Mouse (Mus musculus): ENCODE measurements around the gene Kctd2. TPM values are rescaled to one million over a fixed set of nuclear protein-coding genes. Genes with fewer than 3 reads are reported as not detected.
"Not testable (repeated sequence)": the region's sequence is repeated elsewhere in the genome, so short reads cannot be mapped to it uniquely, and the experiment has no call there.

Kctd2 gene
- total RNA-seq, 4 experiments from 2014 or later = 29.3 to 34.0 (median 29.7) TPM

GRCm38 (mm10) chr11:115439326-115439725 lies 19.4 kb downstream of the Kctd2 start:
- no peak for DNase-seq (ENCODE audit: low spot score)

DNA sequence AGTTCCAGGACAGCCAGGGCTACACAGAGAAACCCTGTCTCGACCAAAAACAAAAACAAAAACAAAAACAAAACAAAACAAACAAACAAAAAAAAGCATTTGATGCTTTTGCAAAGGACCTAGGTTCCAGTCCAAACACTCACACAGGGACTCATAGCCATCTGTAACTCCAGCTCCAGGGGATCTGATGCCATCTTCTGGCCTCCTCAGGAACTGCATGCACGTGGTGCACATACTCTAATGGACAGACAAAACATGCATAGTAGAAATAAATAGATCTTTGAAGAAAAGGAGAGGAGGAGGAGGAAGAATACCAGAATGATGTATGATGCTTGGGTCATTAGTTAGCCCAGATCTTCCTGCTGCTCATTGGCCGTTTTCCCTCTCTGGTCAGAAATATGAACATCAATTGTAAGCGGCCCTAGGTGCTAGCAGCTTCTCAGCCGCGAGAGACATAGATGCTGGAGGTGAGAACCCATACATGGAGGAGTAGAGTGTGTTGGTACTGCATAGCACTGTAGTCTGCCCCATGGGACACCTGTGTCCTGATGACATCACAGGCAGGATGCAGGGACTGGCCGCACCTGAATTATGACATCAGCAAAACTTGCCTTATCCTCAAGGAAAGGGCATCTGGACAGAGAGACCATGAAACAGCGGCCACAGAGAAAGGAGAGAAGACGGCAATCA lies 20.1 kb downstream of the Kctd2 start, which contains the start of gene Trim80:
Trim80 (plus strand) TSS at position 640 of the 690 bp plus-strand sequence.
- DNase-seq (ENCODE audit: low spot score) = no peak

- DNase-seq (ENCODE audit: low spot score) = no peak
Observed at GRCm38 (mm10) chr11:115441417-115441816, 21.5 kb downstream of the Kctd2 start.

DNA sequence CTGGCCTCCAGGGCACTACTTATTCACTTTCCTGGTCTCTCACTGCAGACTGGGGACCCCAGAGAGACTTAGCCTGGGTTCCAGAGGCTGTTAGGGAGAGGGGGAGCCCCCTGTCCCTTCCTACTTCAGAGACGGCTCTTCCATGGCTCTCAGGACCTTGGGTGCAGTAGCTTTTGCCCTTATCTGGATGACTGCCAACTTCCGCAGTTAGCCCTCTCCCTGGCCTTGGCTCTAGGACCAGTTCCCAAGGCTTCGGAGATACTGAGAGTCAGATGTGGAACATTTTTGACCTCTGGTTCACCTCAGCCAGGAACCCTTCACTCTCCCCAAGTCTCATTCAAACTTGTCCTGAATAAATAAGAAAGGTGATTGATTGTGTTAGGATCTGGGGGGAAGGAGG lies 27.0 kb downstream of the Kctd2 start:
- DNase-seq (ENCODE audit: low spot score) = no peak

DNA sequence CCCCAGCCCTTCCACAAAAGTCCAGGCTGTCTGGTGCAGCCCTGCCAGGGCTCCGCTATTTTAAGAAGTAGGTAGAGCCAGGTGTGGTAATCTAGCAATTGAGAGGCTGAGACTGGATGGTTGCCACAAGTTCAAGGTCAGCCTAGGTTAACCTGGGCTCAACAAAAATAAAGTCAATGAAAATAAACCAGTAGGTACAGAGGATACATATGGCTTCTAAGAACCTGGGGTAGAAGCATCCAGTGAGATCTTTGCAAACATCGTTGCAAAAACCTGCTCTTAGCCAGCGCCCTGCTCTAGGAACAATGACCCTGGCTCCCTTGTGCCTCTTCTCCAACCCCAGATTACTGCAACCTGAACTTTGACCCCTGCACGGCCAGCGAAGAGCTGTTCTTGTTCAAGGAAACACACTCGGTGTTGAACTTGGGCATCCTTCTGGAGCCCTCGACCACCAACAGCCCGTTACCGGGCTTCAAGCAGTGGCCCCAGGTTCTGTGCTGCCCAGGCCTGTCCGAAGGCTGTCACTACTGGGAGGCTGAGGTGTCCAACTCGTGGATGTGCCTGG lies 27.5 kb downstream of the Kctd2 start:
- DNase-seq (ENCODE audit: low spot score) = no peak

- no peak for DNase-seq (ENCODE audit: low spot score)
Observed at GRCm38 (mm10) chr11:115448075-115448474, 28.1 kb downstream of the Kctd2 start.

DNA sequence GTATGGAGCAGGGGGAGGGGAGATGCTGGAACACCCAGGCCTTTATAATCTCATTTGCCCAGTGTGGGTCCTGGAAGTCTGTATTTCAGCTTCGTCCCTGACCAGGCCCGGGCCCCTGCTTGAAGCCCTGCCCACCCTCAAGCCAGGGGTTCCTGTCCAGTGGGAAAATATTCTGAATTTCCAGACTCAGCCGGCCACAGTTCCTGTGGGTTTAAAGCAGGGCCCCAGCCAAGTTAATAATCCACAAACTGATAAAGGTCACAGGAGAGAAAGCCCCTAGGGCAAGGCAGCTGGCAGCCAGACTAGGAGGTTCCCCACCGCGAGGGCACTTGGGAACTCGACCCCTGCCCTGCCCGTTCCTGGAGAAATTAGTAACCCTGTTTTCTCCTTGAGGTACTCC lies 29.1 kb downstream of the Kctd2 start:
- DNase-seq (ENCODE audit: low spot score) = no peak

DNA sequence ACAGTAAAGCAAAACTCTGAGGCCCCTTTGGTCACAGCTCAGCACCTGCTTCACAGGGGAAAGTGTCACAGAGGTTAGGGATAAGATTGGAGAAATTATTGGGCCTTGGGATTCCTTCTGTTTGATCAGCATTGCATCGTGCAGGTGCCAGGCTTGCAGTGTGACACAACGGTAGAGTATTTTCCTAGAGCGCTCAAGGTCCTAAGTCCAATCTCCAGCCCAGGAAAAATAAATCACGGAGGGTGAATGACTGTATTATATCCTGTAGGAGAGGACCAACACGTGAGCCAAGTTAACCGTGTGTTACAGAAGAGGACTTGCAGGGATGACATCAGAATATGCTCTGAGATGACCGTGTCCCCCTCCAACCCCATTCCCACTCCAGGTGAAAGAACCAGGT lies 30.2 kb downstream of the Kctd2 start:
- no peak for DNase-seq (ENCODE audit: low spot score)

DNA sequence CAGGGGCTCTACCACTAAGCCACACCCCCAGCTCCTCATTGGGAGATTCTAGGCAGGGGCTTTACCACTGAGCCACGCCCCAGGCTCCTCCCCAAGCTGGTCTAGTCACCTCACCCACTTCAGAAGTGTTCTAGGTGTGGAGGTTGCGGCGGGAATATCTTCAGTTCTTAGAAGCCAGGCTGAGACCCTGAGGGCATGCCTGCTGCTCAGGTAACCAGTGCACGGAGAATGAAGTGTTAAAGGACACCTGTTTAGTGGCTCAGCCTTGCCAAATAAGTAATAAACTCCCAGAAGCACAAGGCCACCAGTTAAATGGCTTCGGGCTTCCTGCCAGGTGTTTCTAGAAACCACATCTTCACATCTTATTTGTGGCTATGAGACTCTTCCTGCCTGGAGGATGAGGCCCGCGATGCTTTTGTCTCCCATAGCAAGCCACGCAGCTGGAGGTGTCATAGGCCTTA lies 31.9 kb downstream of the Kctd2 start:
- no peak for DNase-seq (ENCODE audit: low spot score)

DNA sequence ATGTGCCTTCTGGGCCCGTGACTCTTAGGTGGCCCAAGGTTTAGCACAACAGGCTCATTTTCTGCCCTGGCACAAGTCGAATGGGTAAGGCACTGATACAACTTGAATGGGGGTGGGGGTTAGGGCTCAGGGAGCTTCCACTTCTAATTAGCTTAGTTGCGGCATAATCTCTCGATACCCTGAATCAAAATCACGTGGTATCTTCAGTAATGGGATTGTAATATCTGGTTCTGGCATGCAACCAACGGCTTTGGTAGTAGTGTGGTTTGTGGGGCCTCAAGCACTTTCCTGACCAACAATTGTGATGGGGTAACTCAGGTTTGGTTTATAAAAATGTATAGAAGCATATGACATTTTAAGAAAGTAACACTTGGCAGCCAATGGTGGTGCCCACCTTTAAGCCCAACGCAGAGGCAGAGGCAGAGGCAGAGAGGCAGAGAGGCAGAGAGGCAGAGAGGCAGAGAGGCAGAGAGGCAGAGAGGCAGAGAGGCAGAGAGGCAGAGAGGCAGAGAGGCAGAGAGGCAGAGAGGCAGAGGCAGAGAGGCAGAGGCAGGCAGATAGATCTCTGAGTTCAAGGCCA lies 32.4 kb downstream of the Kctd2 start:
- DNase-seq (ENCODE audit: low spot score) = no peak

- DNase-seq (ENCODE audit: low spot score) = no peak
Observed at GRCm38 (mm10) chr11:115453306-115453705, 33.4 kb downstream of the Kctd2 start.

GRCm38 (mm10) chr11:115454822-115455221 lies 34.9 kb downstream of the Kctd2 start:
- DNase-seq (ENCODE audit: low spot score) = not testable (repeated sequence)

DNA sequence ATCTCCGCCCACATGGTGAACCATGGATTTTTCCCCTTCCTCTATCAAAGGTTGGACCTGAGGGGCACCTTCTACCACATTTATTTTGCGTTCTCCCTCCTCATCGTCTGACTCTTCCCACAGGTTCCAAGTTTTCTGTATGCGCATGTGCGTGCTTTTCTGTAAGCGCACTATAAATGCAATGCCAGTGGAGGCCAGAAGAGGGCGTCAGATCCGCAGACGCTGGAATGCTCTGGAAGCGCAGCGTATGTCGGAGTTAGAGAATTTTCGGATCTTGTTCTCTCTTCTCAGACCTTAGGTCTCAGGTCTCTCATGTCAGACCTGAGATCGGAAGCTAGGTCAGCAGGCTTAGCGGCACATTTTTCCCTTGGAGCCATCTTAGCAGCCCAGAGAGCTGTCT lies 35.7 kb downstream of the Kctd2 start:
- DNase-seq (ENCODE audit: low spot score) = no peak

GRCm38 (mm10) chr11:115456182-115456581 lies 36.3 kb downstream of the Kctd2 start:
- DNase-seq (ENCODE audit: low spot score) = no peak

DNA sequence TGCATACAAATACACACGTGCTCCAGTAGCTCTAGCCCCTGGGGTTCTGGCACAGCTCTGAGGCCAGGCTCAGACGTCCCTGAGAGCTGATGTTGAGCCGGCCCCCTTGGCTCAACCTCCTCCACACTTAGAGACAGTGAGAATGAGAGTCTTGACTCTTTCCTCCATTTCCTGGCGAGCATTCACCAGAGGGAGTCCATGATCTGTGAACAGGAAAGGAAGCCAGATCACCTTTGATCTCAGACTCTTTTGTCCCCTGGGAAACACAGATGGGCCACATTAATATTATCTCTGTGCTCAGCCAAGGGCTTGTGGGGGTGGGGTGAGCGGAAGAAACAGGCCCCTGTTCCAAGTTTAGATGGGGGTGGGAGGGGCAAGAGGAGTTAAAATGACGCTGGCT lies 37.5 kb downstream of the Kctd2 start:
- DNase-seq (ENCODE audit: low spot score) = no peak

DNA sequence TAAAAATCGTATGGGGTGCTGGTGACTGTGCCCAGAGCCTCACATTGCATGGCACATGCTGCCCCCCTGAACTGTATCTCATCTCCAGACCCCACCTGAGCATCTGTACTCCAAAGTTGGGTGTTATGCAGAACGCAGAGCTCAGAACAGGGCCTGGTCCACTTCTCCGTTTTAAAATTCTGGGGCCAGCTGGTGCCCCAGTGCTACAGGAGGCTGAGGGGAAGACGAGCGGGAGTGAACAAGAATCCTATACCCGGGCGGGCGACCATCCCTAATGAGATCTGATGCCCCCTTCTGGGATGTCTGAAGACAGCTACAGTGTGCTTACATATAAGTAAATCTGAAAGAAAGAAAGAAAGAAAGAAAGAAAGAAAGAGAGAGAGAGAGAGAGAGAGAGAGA lies 41.0 kb downstream of the Kctd2 start:
- DNase-seq (ENCODE audit: low spot score) = no peak

GRCm38 (mm10) chr11:115461846-115462242 lies 41.9 kb downstream of the Kctd2 start:
- no peak for DNase-seq (ENCODE audit: low spot score)

- no peak for DNase-seq (ENCODE audit: low spot score)
Observed at GRCm38 (mm10) chr11:115462243-115462891, 42.4 kb downstream of the Kctd2 start, which contains the start of gene Slc16a5. Gene Slc16a5, plus strand, starts transcription at chr11:115462474.

DNA sequence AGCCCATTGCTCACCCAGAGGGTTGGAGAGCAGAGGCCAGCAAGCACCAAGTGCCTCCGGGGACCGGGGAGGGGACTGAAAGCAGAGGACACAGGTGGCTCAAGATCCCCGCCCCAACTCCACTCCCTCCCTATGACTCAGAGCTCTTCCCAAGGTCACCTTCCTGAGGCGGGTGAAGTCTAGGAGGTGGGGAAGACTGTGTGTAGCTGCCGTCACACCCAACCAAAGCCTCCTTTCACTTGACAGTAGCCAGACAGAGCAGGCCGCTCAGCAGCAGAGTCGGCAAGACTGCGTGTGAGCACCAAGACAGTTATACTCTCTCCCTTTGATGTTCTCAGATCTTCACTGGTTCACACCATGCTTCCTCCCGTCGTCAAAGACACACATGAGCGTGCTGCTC lies 43.5 kb downstream of the Kctd2 start:
- no peak for DNase-seq (ENCODE audit: low spot score)

DNA sequence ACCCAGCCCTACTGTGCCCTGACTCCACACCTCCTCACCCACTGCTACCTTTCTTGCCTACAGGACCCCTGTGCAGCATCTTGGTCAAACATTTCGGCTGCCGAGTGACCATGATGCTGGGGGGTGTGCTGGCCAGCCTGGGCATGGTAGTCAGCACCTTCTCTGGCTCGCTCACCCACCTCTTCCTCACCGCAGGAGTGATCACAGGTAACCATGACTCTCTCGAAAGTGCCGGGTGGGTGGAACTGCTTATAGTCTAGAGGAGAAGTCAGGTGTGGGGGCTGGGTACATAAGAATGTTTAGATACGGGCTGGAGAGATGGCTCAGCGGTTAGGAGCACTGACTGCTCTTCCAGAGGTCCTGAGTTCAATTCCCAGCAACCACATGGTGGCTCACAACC lies 44.9 kb downstream of the Kctd2 start:
- no peak for DNase-seq (ENCODE audit: low spot score)

GRCm38 (mm10) chr11:115467217-115467618 lies 47.3 kb downstream of the Kctd2 start:
- no peak for DNase-seq (ENCODE audit: low spot score)

DNA sequence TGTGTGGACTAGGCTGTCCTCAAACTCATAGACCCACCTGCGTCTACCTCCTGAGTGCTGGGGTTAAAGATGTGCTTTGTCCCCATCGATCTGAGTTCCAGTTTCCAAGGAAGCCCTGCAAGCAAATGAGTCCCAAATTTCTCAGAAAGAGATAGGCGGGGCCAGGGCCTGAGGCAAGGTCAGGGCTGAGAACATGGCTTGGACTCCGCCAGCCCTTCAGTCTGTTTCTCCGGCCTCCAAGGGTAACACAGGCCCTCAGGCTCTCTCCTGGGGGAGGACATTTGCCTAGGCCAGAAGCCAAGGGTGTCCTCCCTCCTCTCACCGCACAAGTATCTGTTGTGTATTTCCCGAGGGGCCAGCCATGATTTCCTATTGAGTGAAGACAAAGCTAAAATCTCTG lies 52.3 kb downstream of the Kctd2 start:
- DNase-seq (ENCODE audit: low spot score) = no peak
